Mouse (Mus musculus) layer of hippocampus, adult 18-20 months (tissue): ENCODE data around the gene Rps6kb1. TPM values are rescaled to one million over a fixed set of nuclear protein-coding genes. Genes with fewer than 3 reads are reported as not detected.
A peak's percentile ranks its signal among the peaks of the same experiment; 100 is the strongest.
"Not testable (repeated sequence)": the region's sequence is repeated elsewhere in the genome, so short reads cannot be mapped to it uniquely, and the experiment has no call there.

Experiments used
- DNase-seq, 2 experiments: peaks; one replicate each; pipeline ENCODE4 v3.0.0; 2022; ENCODE audit warnings: low spot score in 2 of 2
- total RNA-seq, 2 experiments: library from RNA; stranded (reverse); gene quantifications; 2 replicates each; pipeline ENCODE4 v1.2.3; 2021

Gene Rps6kb1
- total RNA-seq, 2 experiments from 2014 or later: 33.1 to 37.3 TPM

- DNase-seq: peak; percentile 13 to 30
These were observed 506 bp downstream of the Rps6kb1 start for GRCm38 (mm10) chr11:86543960-86544638.

GRCm38 (mm10) chr11:86542851-86543250 is 1.8 kb downstream of the Rps6kb1 start:
- no peak for DNase-seq

GRCm38 (mm10) chr11:86540476-86540845 is 4.1 kb downstream of the Rps6kb1 start:
- DNase-seq: no peak

- no peak for DNase-seq
These were observed 4.7 kb downstream of the Rps6kb1 start for GRCm38 (mm10) chr11:86539716-86540475.

GRCm38 (mm10) chr11:86538786-86539185 is 5.8 kb downstream of the Rps6kb1 start:
- DNase-seq: no peak

GRCm38 (mm10) chr11:86534201-86534910 is 10.2 kb downstream of the Rps6kb1 start:
- no peak for DNase-seq

- DNase-seq: not testable (repeated sequence)
These were observed 11.3 kb downstream of the Rps6kb1 start for GRCm38 (mm10) chr11:86533302-86533701.

- DNase-seq: peak in 1 of 2 experiments; percentile 35
These were observed 11.8 kb downstream of the Rps6kb1 start for GRCm38 (mm10) chr11:86532834-86533233.

GRCm38 (mm10) chr11:86527528-86527927 is 17.1 kb downstream of the Rps6kb1 start:
- no peak for DNase-seq

GRCm38 (mm10) chr11:86519751-86520150 is 24.9 kb downstream of the Rps6kb1 start:
- DNase-seq: peak in 1 of 2 experiments; percentile 17

- no peak for DNase-seq
These were observed 27.4 kb downstream of the Rps6kb1 start for GRCm38 (mm10) chr11:86517229-86517628.

GRCm38 (mm10) chr11:86516620-86517019 is 28.0 kb downstream of the Rps6kb1 start:
- DNase-seq: no peak

- no peak for DNase-seq
These were observed 36.6 kb downstream of the Rps6kb1 start for GRCm38 (mm10) chr11:86507991-86508390.

- no peak for DNase-seq
These were observed 37.3 kb downstream of the Rps6kb1 start for GRCm38 (mm10) chr11:86507334-86507733.

- DNase-seq: no peak
These were observed 41.5 kb downstream of the Rps6kb1 start for GRCm38 (mm10) chr11:86503121-86503520.

GRCm38 (mm10) chr11:86500795-86501194 is 43.8 kb downstream of the Rps6kb1 start:
- no peak for DNase-seq

- no peak for DNase-seq
These were observed 46.7 kb downstream of the Rps6kb1 start for GRCm38 (mm10) chr11:86497908-86498307.

- DNase-seq: no peak
These were observed 47.2 kb downstream of the Rps6kb1 start for GRCm38 (mm10) chr11:86497356-86497755.

GRCm38 (mm10) chr11:86490782-86491181 is 53.8 kb downstream of the Rps6kb1 start:
- no peak for DNase-seq

- DNase-seq: peak; percentile 42 to 64
These were observed 59.6 kb downstream of the Rps6kb1 start for GRCm38 (mm10) chr11:86484910-86485510.

- DNase-seq: peak; percentile 96 to 98
These were observed 60.3 kb downstream of the Rps6kb1 start, which contains the start of gene Rnft1 for GRCm38 (mm10) chr11:86484101-86484868. Gene Rnft1 (plus strand): TSS chr11:86484657.
